In genomic region chr3:144980551-144980950, GRCm38 (mm10) we compare ENCODE assay signal across 36 mouse cellular contexts. TPM values are rescaled to one million over a fixed set of nuclear protein-coding genes. Genes with fewer than 3 reads are reported as not detected.
DNase-seq lines count a peak whose midpoint lies in the region; ATAC-seq and TF ChIP-seq lines count a peak whose summit lies in the region.
"Had no signal": no experiment of that assay in that cellular context is flagged by ENCODE, and none has a peak within 500 bp of the region (broad histone marks: within the 10 kb centered on the region; RNA-seq: fewer than 3 reads in every experiment).

No protein-coding gene starts in this region.

- H3K9ac ChIP-seq in intestine, embryonic 15.5 days: no peak overlapping the region
- H3K9ac ChIP-seq in intestine, postnatal 0 days (ENCODE audit: low read depth, low read length): no peak overlapping the region
- H3K9ac ChIP-seq in stomach, postnatal 0 days (ENCODE audit: low read length): no peak overlapping the region
- H3K9ac ChIP-seq: heart, embryonic 12.5 days; kidney, embryonic 15.5 days; liver, embryonic 13.5 days; midbrain, embryonic 13.5 days had no signal

- 76% methylated on average over 6 of the region's 6 CpGs for WGBS in intestine, embryonic 15.5 days
- WGBS in intestine, postnatal 0 days: 58% methylated on average over 6 of the region's 6 CpGs
- WGBS in stomach, postnatal 0 days: 75% methylated on average over 6 of the region's 6 CpGs

- DNase-seq in Muller cell, postnatal 12 days (ENCODE audit: inconsistent ontology term): peak; percentile 40
- DNase-seq in stomach, postnatal 0 days (ENCODE audit: low spot score): no peak
- no peak for DNase-seq in thymus, postnatal 10 days (ENCODE audit: low spot score in 2 of 2)
- DNase-seq: cerebellum, adult 11-12 months; cerebellum, postnatal 10 days; gastrocnemius, postnatal 14 days; heart, adult 18-20 months; heart, postnatal 10 days; kidney, adult 11 months; kidney, postnatal 4 days; layer of hippocampus, adult 9-11 months; liver, embryonic 13.5 days; lung, adult 2 months; right cerebral cortex, postnatal 25 days; thymus, adult 18-20 months had no signal

- H3K9me3 ChIP-seq in intestine, embryonic 15.5 days: no peaks in the 10 kb centered on the region
- no peaks in the 10 kb centered on the region for H3K9me3 ChIP-seq in intestine, postnatal 0 days (ENCODE audit: control insufficient read depth)
- H3K9me3 ChIP-seq in stomach, postnatal 0 days (ENCODE audit: control insufficient read depth, low read length): no peaks in the 10 kb centered on the region
- H3K9me3 ChIP-seq: heart, embryonic 12.5 days; hindbrain, embryonic 10.5 days; kidney, embryonic 15.5 days; liver, embryonic 13.5 days; midbrain, embryonic 13.5 days had no signal

- H3K4me3 ChIP-seq in intestine, embryonic 15.5 days (replicated peaks): no peak overlapping the region
- no peak overlapping the region for H3K4me3 ChIP-seq in intestine, postnatal 0 days (ENCODE audit: low read depth, low read length)
- no peak overlapping the region for H3K4me3 ChIP-seq in embryonic fibroblast, embryonic 13.5 days (ENCODE audit: insufficient read depth, low read length)
- no peak overlapping the region for H3K4me3 ChIP-seq in stomach, postnatal 0 days (ENCODE audit: low read depth, low read length)
- H3K4me3 ChIP-seq: heart, embryonic 12.5 days; hindbrain, embryonic 10.5 days; kidney, embryonic 15.5 days; left cerebral cortex, adult 2 months; liver, embryonic 13.5 days; megakaryocyte, embryonic 14.5 days; midbrain, embryonic 13.5 days had no signal

- TF ChIP-seq POLR2A in embryonic fibroblast, embryonic 13.5 days (IDR thresholded peaks at IDR 0.05; ENCODE audit: low read depth, low read length): no peak

- H3K27ac ChIP-seq in intestine, embryonic 15.5 days: no peak overlapping the region
- no peak overlapping the region for H3K27ac ChIP-seq in intestine, postnatal 0 days (ENCODE audit: low read depth, low read length)
- H3K27ac ChIP-seq in embryonic fibroblast, embryonic 13.5 days (ENCODE audit: insufficient read depth, low read length): peak overlapping the region; percentile 62
- H3K27ac ChIP-seq in stomach, postnatal 0 days (replicated peaks): no peak overlapping the region
- H3K27ac ChIP-seq: hindbrain, embryonic 10.5 days; kidney, embryonic 15.5 days; left cerebral cortex, adult 2 months; liver, embryonic 13.5 days; midbrain, embryonic 13.5 days had no signal

- no peaks in the 10 kb centered on the region for H3K27me3 ChIP-seq in intestine, embryonic 15.5 days (replicated peaks)
- no peaks in the 10 kb centered on the region for H3K27me3 ChIP-seq in intestine, postnatal 0 days (replicated peaks; ENCODE audit: control insufficient read depth, insufficient read depth, low read length)
- H3K27me3 ChIP-seq in stomach, postnatal 0 days (ENCODE audit: control insufficient read depth, insufficient read depth, low read length): no peaks in the 10 kb centered on the region
- H3K27me3 ChIP-seq: heart, embryonic 12.5 days; kidney, embryonic 15.5 days; liver, embryonic 13.5 days; megakaryocyte, embryonic 14.5 days; midbrain, embryonic 13.5 days had no signal

- ATAC-seq in intestine, embryonic 15.5 days: 0 out of 2 replicates have a peak, but pooled peaks have one; percentile 31
- ATAC-seq in intestine, postnatal 0 days: no peak
- ATAC-seq in stomach, postnatal 0 days (ENCODE audit: low FRiP score, low TSS enrichment): peak; percentile 69; the same call in 1 of the 2 replicates
- no peak for ATAC-seq in CD4-positive, CD25-positive, alpha-beta regulatory T cell, adult 4 months
- no peak for ATAC-seq in erythroid progenitor cell, adult 5-6 weeks (replicated peaks; ENCODE audit: low FRiP score, poor library complexity, severe bottlenecking)
- ATAC-seq: forebrain, embryonic 14.5 days; hindbrain, embryonic 16.5 days; midbrain, embryonic 13.5 days had no signal

- TF ChIP-seq CTCF in intestine, postnatal 0 days (IDR thresholded peaks at IDR 0.05; ENCODE audit: low read depth): no peak
- TF ChIP-seq CTCF in embryonic fibroblast, embryonic 13.5 days (IDR thresholded peaks at IDR 0.05; ENCODE audit: borderline replicate concordance, insufficient read depth, low read length): no peak
- no peak for TF ChIP-seq CTCF in stomach, postnatal 0 days (IDR thresholded peaks at IDR 0.05; ENCODE audit: low read depth)

- no peaks in the 10 kb centered on the region for H3K36me3 ChIP-seq in intestine, embryonic 15.5 days
- H3K36me3 ChIP-seq in intestine, postnatal 0 days (ENCODE audit: control insufficient read depth, insufficient read depth): no peaks in the 10 kb centered on the region
- H3K36me3 ChIP-seq in stomach, postnatal 0 days (ENCODE audit: control insufficient read depth, insufficient read depth, low read length): no peaks in the 10 kb centered on the region
- H3K36me3 ChIP-seq: heart, embryonic 12.5 days; hindbrain, embryonic 10.5 days; kidney, embryonic 15.5 days; liver, embryonic 13.5 days; midbrain, embryonic 13.5 days had no signal

- no peak for TF ChIP-seq EP300 in stomach, postnatal 0 days (optimal IDR thresholded peaks at IDR 0.05)

- no peak overlapping the region for H3K4me2 ChIP-seq in intestine, embryonic 15.5 days (replicated peaks)
- H3K4me2 ChIP-seq in intestine, postnatal 0 days (replicated peaks; ENCODE audit: low read depth): no peak overlapping the region
- no peak overlapping the region for H3K4me2 ChIP-seq in stomach, postnatal 0 days (replicated peaks; ENCODE audit: low read depth)
- H3K4me2 ChIP-seq: heart, embryonic 12.5 days; kidney, embryonic 15.5 days; liver, embryonic 13.5 days; midbrain, embryonic 13.5 days had no signal

- H3K4me1 ChIP-seq in intestine, embryonic 15.5 days (replicated peaks): no peaks in the 10 kb centered on the region
- no peaks in the 10 kb centered on the region for H3K4me1 ChIP-seq in intestine, postnatal 0 days (replicated peaks; ENCODE audit: control insufficient read depth, insufficient read depth, low read length)
- 0 out of 2 replicates have a peak, but pooled peaks cover 3% of the 10 kb centered on the region for H3K4me1 ChIP-seq in embryonic fibroblast, embryonic 13.5 days (ENCODE audit: control insufficient read depth, insufficient read depth, low read length)
- no peaks in the 10 kb centered on the region for H3K4me1 ChIP-seq in stomach, postnatal 0 days (replicated peaks; ENCODE audit: control insufficient read depth, insufficient read depth)
- H3K4me1 ChIP-seq: heart, embryonic 12.5 days; kidney, embryonic 15.5 days; liver, embryonic 13.5 days; megakaryocyte, embryonic 14.5 days had no signal

RNA-seq across cellular contexts. Expression of gene Clca4a, which starts 5.7 kb away (rescaled TPM):
- polyA plus RNA-seq in intestine, embryonic 15.5 days (2015; fragmentation: Nextera tagmentation; extraction: Ambion mirVana): 0.06 TPM in 1 of 2 replicates, not detected in the other
- polyA plus RNA-seq in intestine, postnatal 0 days (2015; fragmentation: Nextera tagmentation; extraction: Ambion mirVana): 0.94 and 1.8 TPM in 2 replicates
- not detected in 2 replicates for polyA plus RNA-seq in embryonic fibroblast, embryonic 13.5 days (2011; ENCODE audit: insufficient read length, low read depth, missing spikeins)
- 0.06 and 0.07 TPM in 2 replicates for polyA plus RNA-seq in stomach, postnatal 0 days (2015; fragmentation: Nextera tagmentation; extraction: Ambion mirVana)
- not detected for polyA plus RNA-seq in CD4-positive, CD25-positive, alpha-beta regulatory T cell, adult 4 months (2017; shearing (Covaris generic))
- not detected in 2 replicates for total RNA-seq in erythroid progenitor cell, adult 5-6 weeks (2015; ENCODE audit: low replicate concordance)
- total RNA-seq in erythroid progenitor cell, adult 5-6 weeks (2017; ENCODE audit: low replicate concordance): not detected in 2 replicates
- total RNA-seq: gastrocnemius, postnatal 14 days; heart, adult 18-20 months; heart, postnatal 10 days; left cerebral cortex, adult 2 months; left cerebral cortex, postnatal 36 days; monocyte, adult 5-6 weeks had no signal
- polyA plus RNA-seq: cortical plate, adult 2 months; embryonic facial prominence, embryonic 11.5 days; forebrain, embryonic 14.5 days; heart, embryonic 12.5 days; hindbrain, embryonic 10.5 days; hindbrain, embryonic 16.5 days; kidney, embryonic 15.5 days; limb, embryonic 14.5 days; liver, embryonic 13.5 days; lung, adult 2 months; midbrain, embryonic 13.5 days; neural tube, embryonic 11.5 days; stomach, embryonic 14.5 days had no signal

RNA-seq across cellular contexts. Expression of gene Clca4b, which starts 48.2 kb away (rescaled TPM):
- polyA plus RNA-seq in intestine, embryonic 15.5 days (2015; fragmentation: Nextera tagmentation; extraction: Ambion mirVana): 22.4 and 31.6 TPM in 2 replicates
- 776 and 777 TPM in 2 replicates for polyA plus RNA-seq in intestine, postnatal 0 days (2015; fragmentation: Nextera tagmentation; extraction: Ambion mirVana)
- not detected in 2 replicates for polyA plus RNA-seq in embryonic fibroblast, embryonic 13.5 days (2011; ENCODE audit: insufficient read length, low read depth, missing spikeins)
- not detected in 2 replicates for polyA plus RNA-seq in stomach, postnatal 0 days (2015; fragmentation: Nextera tagmentation; extraction: Ambion mirVana)
- not detected for polyA plus RNA-seq in CD4-positive, CD25-positive, alpha-beta regulatory T cell, adult 4 months (2017; shearing (Covaris generic))
- not detected in 2 replicates for total RNA-seq in erythroid progenitor cell, adult 5-6 weeks (2015; ENCODE audit: low replicate concordance)
- not detected in 2 replicates for total RNA-seq in erythroid progenitor cell, adult 5-6 weeks (2017; ENCODE audit: low replicate concordance)
- total RNA-seq: gastrocnemius, postnatal 14 days; heart, adult 18-20 months; heart, postnatal 10 days; left cerebral cortex, adult 2 months; left cerebral cortex, postnatal 36 days; monocyte, adult 5-6 weeks had no signal
- polyA plus RNA-seq: cortical plate, adult 2 months; embryonic facial prominence, embryonic 11.5 days; forebrain, embryonic 14.5 days; heart, embryonic 12.5 days; hindbrain, embryonic 10.5 days; hindbrain, embryonic 16.5 days; kidney, embryonic 15.5 days; limb, embryonic 14.5 days; liver, embryonic 13.5 days; lung, adult 2 months; midbrain, embryonic 13.5 days; neural tube, embryonic 11.5 days; stomach, embryonic 14.5 days; urinary bladder, adult 2 months had no signal

RNA-seq across cellular contexts. Expression of gene Clca1, which starts 52.0 kb away (rescaled TPM):
- 32.6 and 55.4 TPM in 2 replicates for polyA plus RNA-seq in intestine, embryonic 15.5 days (2015; fragmentation: Nextera tagmentation; extraction: Ambion mirVana)
- 129 and 164 TPM in 2 replicates for polyA plus RNA-seq in intestine, postnatal 0 days (2015; fragmentation: Nextera tagmentation; extraction: Ambion mirVana)
- not detected in 2 replicates for polyA plus RNA-seq in embryonic fibroblast, embryonic 13.5 days (2011; ENCODE audit: insufficient read length, low read depth, missing spikeins)
- polyA plus RNA-seq in stomach, postnatal 0 days (2015; fragmentation: Nextera tagmentation; extraction: Ambion mirVana): 6.8 and 20.2 TPM in 2 replicates
- polyA plus RNA-seq in CD4-positive, CD25-positive, alpha-beta regulatory T cell, adult 4 months (2017; shearing (Covaris generic)): not detected
- not detected in 2 replicates for total RNA-seq in erythroid progenitor cell, adult 5-6 weeks (2015; ENCODE audit: low replicate concordance)
- total RNA-seq in erythroid progenitor cell, adult 5-6 weeks (2017; ENCODE audit: low replicate concordance): not detected in 2 replicates
- total RNA-seq: gastrocnemius, postnatal 14 days; heart, adult 18-20 months; heart, postnatal 10 days; left cerebral cortex, adult 2 months; left cerebral cortex, postnatal 36 days; monocyte, adult 5-6 weeks had no signal
- polyA plus RNA-seq: cortical plate, adult 2 months; embryonic facial prominence, embryonic 11.5 days; forebrain, embryonic 14.5 days; heart, embryonic 12.5 days; hindbrain, embryonic 10.5 days; hindbrain, embryonic 16.5 days; liver, embryonic 13.5 days; midbrain, embryonic 13.5 days; neural tube, embryonic 11.5 days had no signal

Comparison
In these comparisons a context has a peak if more than half of its experiments do, and no peak if none do; other contexts are left out.
1. ATAC-seq: peak in intestine, embryonic 15.5 days (single experiment) and stomach, postnatal 0 days (single experiment); none in intestine, postnatal 0 days (single experiment), CD4-positive, CD25-positive, alpha-beta regulatory T cell, adult 4 months (single experiment) and erythroid progenitor cell, adult 5-6 weeks (single experiment).
2. RNA of gene Clca4b, which starts 48.2 kb away (polyA plus RNA-seq): 776 to 777 TPM in intestine, postnatal 0 days; 22.4 to 31.6 TPM in intestine, embryonic 15.5 days, not detected in stomach, postnatal 0 days, not detected in embryonic fibroblast, embryonic 13.5 days and not detected in CD4-positive, CD25-positive, alpha-beta regulatory T cell, adult 4 months; every median in the first group is over 10 times any median in the second.